Mouse (Mus musculus) 3T3-L1 (cell line): ENCODE measurements around the gene Lsm14a.
A peak's percentile ranks its signal among the peaks of the same experiment; 100 is the strongest.

Source experiments
- DNase-seq: peaks from one replicate; pipeline ENCODE4 v3.0.0-alpha.2; 2015; ENCODE audit warnings: low read depth, low spot score

The Lsm14a gene

DNA sequence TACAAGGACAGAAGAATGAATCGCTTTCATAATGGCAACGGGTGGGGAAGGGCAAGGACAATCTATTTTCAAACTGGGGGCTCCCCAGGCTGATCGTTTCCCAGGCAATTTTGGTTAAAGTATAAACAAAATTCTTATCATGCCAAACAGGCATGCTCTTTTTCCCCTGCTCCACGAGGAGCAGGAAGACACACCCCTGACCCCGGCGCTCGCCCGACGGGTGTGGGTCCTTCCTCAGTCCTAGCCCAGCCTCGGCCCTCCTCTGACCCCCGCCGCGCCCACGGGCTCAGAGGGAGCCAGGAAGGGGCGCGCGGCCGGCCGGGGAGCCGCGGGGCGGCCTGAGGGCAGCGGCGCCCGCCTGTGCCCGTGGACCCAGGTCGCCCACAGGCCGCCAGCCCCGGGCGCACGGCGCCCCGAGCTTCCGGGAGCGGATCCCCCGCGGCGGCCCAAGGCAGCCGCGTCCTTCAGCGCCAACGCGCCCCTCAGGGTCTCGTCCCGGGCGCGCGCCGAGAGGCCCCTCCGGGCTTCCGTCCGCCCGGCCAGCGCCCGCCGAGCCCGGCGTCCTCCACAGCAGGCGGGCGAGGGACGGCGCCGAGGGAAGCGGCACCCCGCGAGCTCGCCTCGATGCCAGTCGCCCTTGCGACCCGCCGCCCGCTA lies 80.2 kb downstream of the Lsm14a start:
- DNase-seq: no peak

DNA sequence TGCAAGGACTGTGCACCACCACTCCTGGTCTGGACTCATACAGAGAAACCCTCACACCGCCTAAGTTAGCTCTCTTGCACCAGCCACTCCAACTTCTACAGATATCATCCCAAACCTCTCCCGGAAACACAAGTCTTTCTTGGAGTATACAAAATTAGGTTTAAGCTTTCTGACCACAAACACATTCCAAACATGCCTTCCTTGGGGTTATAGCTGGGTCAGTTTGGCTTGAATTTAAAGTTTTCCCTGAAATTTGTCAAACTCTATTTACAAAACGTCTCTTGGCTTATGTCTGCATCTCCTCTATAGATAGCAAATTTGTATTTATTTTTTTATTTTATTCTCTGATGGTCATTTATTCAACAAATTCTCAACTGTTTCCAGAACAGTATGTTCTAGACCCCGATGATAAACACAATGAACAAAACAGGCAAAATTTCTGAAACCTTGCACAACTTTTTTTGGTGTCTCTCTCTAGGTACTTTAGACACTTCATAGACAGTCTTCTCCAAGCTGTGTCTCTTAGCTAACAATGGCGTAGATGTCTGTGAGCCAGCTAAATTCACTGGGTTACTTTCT lies 83.8 kb downstream of the Lsm14a start:
- peak; percentile 67 for DNase-seq

DNA sequence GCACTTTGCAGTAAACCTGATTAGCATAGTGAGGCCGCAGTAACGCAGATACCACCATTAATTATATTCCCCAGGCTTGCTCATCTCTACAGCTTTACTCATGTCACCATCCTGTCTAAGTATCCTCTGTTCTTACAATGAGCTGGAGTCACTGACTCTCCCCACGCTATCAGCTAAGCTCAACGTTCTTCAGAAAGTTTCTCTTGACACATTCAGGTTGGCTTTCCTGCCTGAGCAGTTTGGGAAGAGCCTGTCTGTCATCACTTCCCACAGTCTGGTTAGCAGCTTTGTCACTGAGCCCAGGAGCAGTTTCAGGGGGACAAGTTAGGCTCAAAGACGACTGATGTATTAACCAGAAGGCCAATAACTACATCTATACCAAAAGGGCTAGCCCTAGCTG lies 84.5 kb downstream of the Lsm14a start:
- DNase-seq: no peak

DNA sequence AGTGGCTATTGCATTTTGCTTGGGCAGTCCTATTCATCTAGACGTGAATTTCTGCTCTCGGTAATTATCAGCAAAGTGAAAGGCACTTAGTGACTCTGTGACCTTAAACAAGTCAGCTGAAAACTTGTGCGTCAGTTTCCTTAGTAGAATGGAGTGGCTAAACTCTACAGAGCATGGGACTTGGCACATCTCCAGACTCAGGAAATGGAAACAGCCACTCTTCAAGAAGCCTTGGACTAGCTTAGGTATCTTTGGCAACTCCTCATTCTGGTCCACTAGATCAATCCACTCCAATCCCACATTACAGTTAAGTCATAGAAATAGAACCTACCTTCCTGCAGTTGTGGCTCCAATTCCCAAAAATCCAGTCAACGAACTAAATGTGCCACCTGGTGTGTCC lies 87.7 kb downstream of the Lsm14a start:
- DNase-seq: no peak

DNA sequence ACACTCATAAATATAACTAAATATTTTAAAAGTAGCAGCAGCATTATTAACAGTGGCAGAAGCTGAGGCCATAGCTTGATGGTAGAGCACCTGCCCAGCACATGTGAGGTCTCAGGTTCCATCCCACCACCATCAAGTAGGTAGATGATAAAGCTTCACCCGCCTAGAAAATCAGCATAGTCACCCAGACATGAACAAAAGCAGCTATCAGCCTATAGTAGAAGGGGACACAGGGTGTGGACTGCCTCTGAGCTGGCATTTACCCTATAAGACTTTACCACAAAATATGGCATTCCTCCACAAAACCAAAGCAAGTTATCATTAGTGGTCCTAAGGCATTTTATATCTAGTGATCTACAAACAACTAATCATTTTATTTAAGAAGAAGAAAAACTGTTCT lies 90.5 kb downstream of the Lsm14a start:
- no peak for DNase-seq

DNA sequence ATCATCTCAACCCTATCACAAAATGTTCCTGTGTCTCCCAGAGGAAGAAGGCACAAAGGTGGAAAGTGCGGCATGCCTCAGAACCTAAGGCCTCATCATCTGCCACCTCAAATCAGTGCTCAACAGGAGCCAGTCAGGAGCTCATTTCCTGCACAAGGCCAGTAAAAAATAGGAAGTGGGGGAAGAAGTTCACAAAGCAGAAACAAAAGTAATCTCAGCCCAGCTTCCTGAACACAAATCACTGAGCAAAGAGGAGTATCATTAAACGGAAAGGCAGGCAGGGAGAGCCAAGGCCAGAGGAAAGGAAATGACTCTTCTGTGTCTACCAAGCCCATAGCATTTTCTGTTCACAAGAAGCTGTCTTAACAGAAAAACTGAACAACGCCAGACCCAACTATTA lies 91.2 kb downstream of the Lsm14a start:
- no peak for DNase-seq

DNA sequence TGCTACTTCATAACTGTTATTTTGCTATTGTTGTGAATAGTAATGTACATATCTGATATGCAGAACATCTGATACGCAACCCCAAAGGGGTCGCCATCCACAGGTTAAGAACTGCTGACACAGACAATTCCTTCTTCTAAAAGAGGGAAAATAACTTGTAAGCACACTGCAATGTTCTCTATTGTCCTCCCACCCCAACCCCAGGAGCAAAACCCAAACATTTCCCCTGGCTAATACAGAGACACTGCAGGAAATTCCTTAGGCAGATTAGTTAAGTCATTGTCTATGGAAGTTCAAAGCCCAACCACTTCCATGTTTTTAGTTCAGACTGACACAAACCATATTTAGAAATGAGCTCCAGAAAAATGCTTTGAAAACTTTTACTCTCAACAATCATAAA lies 94.3 kb downstream of the Lsm14a start:
- no peak for DNase-seq

DNA sequence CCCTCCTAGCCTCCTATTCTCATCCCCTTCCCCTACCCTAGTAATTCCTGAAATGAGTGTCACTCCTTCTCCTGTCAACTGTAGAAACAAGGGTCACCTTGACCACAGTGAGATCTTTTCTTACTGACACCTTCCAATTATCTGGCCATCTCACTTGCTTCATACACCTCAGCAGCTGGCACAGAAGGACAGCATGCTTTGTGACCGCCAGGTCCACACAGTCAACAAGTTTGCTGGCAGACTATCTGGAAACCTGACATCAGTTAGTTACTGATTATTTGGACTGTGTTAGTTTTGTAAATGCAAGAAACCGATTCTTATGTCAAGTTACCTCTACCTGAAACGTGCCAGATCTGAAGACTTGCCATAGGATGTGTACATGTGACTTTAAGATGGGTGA lies 97.0 kb downstream of the Lsm14a start:
- DNase-seq: no peak
